Mouse (Mus musculus) lung, postnatal 0 days (tissue): ENCODE measurements at regions not wholly inside any gene's neighbourhood (a gene's known extent, or its start where the extent isn't known, plus 50 kb on each side); places are given as distances from the start of the nearest gene placed in this dataset.

Source experiments
- CTCF ChIP-seq: IDR thresholded peaks from 2 replicates; pipeline ENCODE4 v1.5.1; 2016; ENCODE audit warnings: antibody characterized with exemption, mild to moderate bottlenecking
- EP300 ChIP-seq: IDR thresholded peaks from 2 replicates; pipeline ENCODE4 v1.6.1; 2016; ENCODE audit warnings: antibody characterized with exemption, mild to moderate bottlenecking, control low read depth

DNA sequence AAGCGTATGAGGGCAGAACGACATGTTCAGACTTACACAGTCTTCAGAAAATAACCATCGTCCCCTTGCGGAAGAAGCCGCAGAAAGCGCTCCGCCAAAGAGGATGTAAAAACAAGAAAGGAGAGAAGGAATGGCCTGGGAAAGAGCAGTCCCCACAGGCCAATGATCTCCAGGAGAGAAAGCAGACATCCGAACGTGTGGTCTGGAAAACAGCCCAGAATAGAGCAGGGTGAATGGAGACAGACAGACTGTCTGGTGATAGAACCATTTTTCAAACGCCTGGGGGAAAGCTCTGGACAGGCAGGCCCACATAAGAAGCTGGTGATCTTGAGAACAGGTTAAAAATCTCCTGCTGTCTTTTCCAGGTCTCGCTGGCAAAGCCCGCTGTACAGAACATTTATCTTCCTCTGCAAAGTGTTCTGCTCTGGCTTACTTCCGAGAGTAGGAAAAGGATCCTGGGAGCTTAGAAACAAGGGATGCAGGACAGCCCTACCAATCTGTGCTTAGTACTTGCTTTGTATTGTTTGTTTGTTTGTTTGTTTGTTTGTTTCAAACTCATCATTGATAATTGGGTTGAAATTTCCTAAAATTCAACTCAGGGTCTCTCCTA, 82.7 kb upstream of the Ift57 start:
- TF ChIP-seq CTCF: no peak
- TF ChIP-seq EP300: no peak
